Mouse (Mus musculus) kidney, adult 2 months (tissue): ENCODE results near the gene 4921517D22Rik.
"Not testable (repeated sequence)": the region's sequence is repeated elsewhere in the genome, so short reads cannot be mapped to it uniquely, and the experiment has no call there.

Experiments
- CTCF ChIP-seq: fragments of 200-500 bp; conservative IDR thresholded peaks from 2 replicates; pipeline ENCODE4 v1.5.1; 2011; ENCODE audit warnings: low read depth, mild to moderate bottlenecking, control low read depth, low read length, moderate library complexity, mixed read lengths; ENCODE audit not compliant: insufficient read depth, insufficient read length
- POLR2A ChIP-seq: fragments of 200-500 bp; IDR thresholded peaks from one replicate; pipeline ENCODE4 v1.6.1; 2011; ENCODE audit warnings: low read depth, low read length, control low read depth

DNA sequence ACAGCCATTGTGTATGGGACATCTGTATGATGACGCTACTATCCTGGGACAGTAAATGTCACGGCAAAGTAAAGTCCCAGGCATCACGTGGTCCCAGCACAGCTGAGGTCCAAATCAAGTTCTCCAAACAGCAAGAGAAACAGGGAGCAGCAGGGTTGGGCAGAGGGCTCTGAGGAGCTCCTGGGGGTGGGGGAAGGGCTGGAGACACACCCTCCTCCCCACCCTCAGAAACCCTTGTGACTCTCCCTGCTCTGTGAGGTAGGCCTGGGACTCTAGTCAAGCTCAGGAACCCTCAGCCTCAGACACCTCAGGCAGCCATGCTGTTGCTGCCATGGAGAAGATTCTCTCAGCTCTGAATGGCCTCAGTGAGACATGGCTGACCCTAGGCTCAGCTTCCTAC is 18.1 kb upstream of the 4921517D22Rik start, which contains the start of gene Spata31d1b:
- not testable (repeated sequence) for TF ChIP-seq CTCF, POLR2A
